Comparison of ENCODE assay signal across 8 mouse cellular contexts in genomic region chr2:124611226-124611625, GRCm38 (mm10).
DNase-seq lines count a peak whose midpoint lies in the region; ATAC-seq and TF ChIP-seq lines count a peak whose summit lies in the region.

No protein-coding gene starts in this region.

- no peaks in the 10 kb centered on the region for H3K9me3 ChIP-seq in heart, embryonic 15.5 days (replicated peaks)
- H3K9me3 ChIP-seq in embryonic facial prominence, embryonic 13.5 days = no peaks in the 10 kb centered on the region
- H3K9me3 ChIP-seq in hindbrain, postnatal 0 days (ENCODE audit: low read length) = no peaks in the 10 kb centered on the region
- no peaks in the 10 kb centered on the region for H3K9me3 ChIP-seq in midbrain, postnatal 0 days (ENCODE audit: low read length)

- H3K27me3 ChIP-seq in heart, embryonic 15.5 days = no peaks in the 10 kb centered on the region
- H3K27me3 ChIP-seq in embryonic facial prominence, embryonic 13.5 days = peaks cover 15% of the 10 kb centered on the region
- H3K27me3 ChIP-seq in hindbrain, postnatal 0 days (ENCODE audit: insufficient read depth, low read length) = no peaks in the 10 kb centered on the region
- no peaks in the 10 kb centered on the region for H3K27me3 ChIP-seq in midbrain, postnatal 0 days (ENCODE audit: insufficient read depth, low read length)

- peak overlapping the region; percentile 92 for H3K4me3 ChIP-seq in heart, embryonic 15.5 days
- H3K4me3 ChIP-seq in embryonic facial prominence, embryonic 13.5 days = peak overlapping the region; percentile 78
- H3K4me3 ChIP-seq in hindbrain, postnatal 0 days (ENCODE audit: low read length) = peak overlapping the region; percentile 94
- H3K4me3 ChIP-seq in midbrain, postnatal 0 days (ENCODE audit: low read depth, low read length) = peak overlapping the region; percentile 65

- H3K27ac ChIP-seq in heart, embryonic 15.5 days = peak overlapping the region; percentile 98
- no peak overlapping the region for H3K27ac ChIP-seq in embryonic facial prominence, embryonic 13.5 days
- peak overlapping the region; percentile 93 for H3K27ac ChIP-seq in hindbrain, postnatal 0 days
- H3K27ac ChIP-seq in midbrain, postnatal 0 days (ENCODE audit: low read depth, low read length) = 0 out of 2 replicates have a peak overlapping the region, but pooled peaks have one; percentile 19

- peak overlapping the region; percentile 69 for H3K4me2 ChIP-seq in heart, embryonic 15.5 days
- H3K4me2 ChIP-seq in embryonic facial prominence, embryonic 13.5 days = peak overlapping the region; percentile 82
- H3K4me2 ChIP-seq in hindbrain, postnatal 0 days (ENCODE audit: low read depth, low read length) = peak overlapping the region; percentile 83
- peak overlapping the region; percentile 93 for H3K4me2 ChIP-seq in midbrain, postnatal 0 days (ENCODE audit: low read depth, low read length, poor library complexity, severe bottlenecking)

- H3K9ac ChIP-seq in heart, embryonic 15.5 days = peak overlapping the region; percentile 95
- peak overlapping the region; percentile 86 for H3K9ac ChIP-seq in embryonic facial prominence, embryonic 13.5 days
- H3K9ac ChIP-seq in hindbrain, postnatal 0 days (replicated peaks; ENCODE audit: low read length) = peak overlapping the region; percentile 84
- peak overlapping the region; percentile 67 for H3K9ac ChIP-seq in midbrain, postnatal 0 days (replicated peaks; ENCODE audit: low read length, poor library complexity, severe bottlenecking)

- ATAC-seq in heart, embryonic 15.5 days (replicated peaks; ENCODE audit: insufficient number of reproducible peaks, insufficient read depth, low FRiP score, low read depth) = no peak
- ATAC-seq in embryonic facial prominence, embryonic 13.5 days (ENCODE audit: insufficient number of reproducible peaks, insufficient read depth, low FRiP score, low TSS enrichment, low read depth) = no peak
- ATAC-seq in hindbrain, postnatal 0 days = no peak
- no peak for ATAC-seq in midbrain, postnatal 0 days (ENCODE audit: low FRiP score)

- 6% methylated on average over 13 of the region's 13 CpGs for WGBS in heart, embryonic 15.5 days
- WGBS in embryonic facial prominence, embryonic 13.5 days = 11% methylated on average over 13 of the region's 13 CpGs
- 13% methylated on average over 13 of the region's 13 CpGs for WGBS in hindbrain, postnatal 0 days
- WGBS in midbrain, postnatal 0 days = 20% methylated on average over 13 of the region's 13 CpGs

- no peak for DNase-seq in heart, postnatal 4 days
- peak; percentile 20 for DNase-seq in hindbrain, postnatal 0 days (ENCODE audit: low spot score)
- DNase-seq in midbrain, postnatal 0 days (ENCODE audit: low spot score) = no peak
- DNase-seq in thymus, postnatal 14 days = no peak
- no peak for DNase-seq in Muller cell, postnatal 12 days (ENCODE audit: inconsistent ontology term)
- no peak for DNase-seq in spleen, adult 18-20 months

- no peaks in the 10 kb centered on the region for H3K36me3 ChIP-seq in heart, embryonic 15.5 days
- H3K36me3 ChIP-seq in embryonic facial prominence, embryonic 13.5 days = no peaks in the 10 kb centered on the region
- no peaks in the 10 kb centered on the region for H3K36me3 ChIP-seq in hindbrain, postnatal 0 days (ENCODE audit: insufficient read depth, low read length)
- H3K36me3 ChIP-seq in midbrain, postnatal 0 days (ENCODE audit: insufficient read depth, low read length) = no peaks in the 10 kb centered on the region

- no peak for TF ChIP-seq CTCF in hindbrain, postnatal 0 days (IDR thresholded peaks at IDR 0.05; ENCODE audit: low read depth)
- TF ChIP-seq CTCF in midbrain, postnatal 0 days (IDR thresholded peaks at IDR 0.05) = no peak

- H3K4me1 ChIP-seq in heart, embryonic 15.5 days (replicated peaks) = peaks cover 57% of the 10 kb centered on the region
- H3K4me1 ChIP-seq in embryonic facial prominence, embryonic 13.5 days = peaks cover 24% of the 10 kb centered on the region
- H3K4me1 ChIP-seq in hindbrain, postnatal 0 days (ENCODE audit: insufficient read depth, low read length) = peaks cover 7% of the 10 kb centered on the region; the same call in 1 of the 2 replicates
- H3K4me1 ChIP-seq in midbrain, postnatal 0 days (ENCODE audit: insufficient read depth, low read length) = peaks cover 3% of the 10 kb centered on the region; the same call in 1 of the 2 replicates
